Mouse (Mus musculus) ovary, postnatal 10 days (tissue): ENCODE measurements at regions not wholly inside any gene's neighbourhood (a gene's known extent, or its start where the extent isn't known, plus 50 kb on each side); places are given as distances from the start of the nearest gene placed in this dataset.

Source experiments
- DNase-seq: peaks from one replicate; pipeline ENCODE4 v3.0.0; 2022; ENCODE audit warnings: low spot score

DNA sequence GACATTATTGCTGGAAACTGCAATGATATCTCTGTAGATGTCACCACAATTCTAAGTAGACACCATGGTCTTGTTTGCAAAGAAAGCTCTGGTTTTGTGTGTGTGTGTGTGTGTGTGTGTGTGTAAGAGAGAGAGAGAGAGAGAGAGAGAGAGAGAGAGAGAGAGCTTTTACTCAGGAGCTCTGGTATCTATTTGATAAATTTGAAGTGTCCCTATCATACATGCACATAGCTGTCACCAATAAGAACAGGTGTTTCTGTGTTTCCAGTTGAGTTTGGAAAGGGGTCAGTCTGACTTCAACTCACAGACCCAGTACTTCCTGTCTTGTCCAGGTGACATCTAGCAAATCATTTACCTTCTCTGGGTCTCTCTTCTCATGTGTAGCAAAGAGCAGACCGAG lies 169.7 kb upstream of the Serpine2 start:
- no peak for DNase-seq

DNA sequence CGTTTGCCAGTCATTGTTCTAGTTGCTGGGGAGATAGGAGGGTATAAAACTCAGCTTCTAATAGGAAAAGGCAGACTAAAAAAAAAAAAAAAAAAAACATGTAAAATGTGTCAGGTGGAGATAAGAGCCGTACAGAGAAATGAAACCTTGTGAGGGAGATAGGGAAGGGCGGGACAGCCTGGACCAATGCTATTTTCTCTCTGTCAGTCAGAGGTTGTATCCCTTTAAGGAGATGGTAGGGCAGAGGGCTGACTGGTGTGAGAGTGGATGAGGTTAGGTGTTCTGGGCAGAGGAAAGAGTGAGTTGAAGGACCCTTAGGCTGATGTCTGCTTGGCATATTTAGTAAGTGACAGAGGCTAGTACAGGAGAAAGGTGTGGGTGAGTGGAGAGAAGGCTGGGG lies 169.2 kb upstream of the Serpine2 start:
- DNase-seq: no peak

DNA sequence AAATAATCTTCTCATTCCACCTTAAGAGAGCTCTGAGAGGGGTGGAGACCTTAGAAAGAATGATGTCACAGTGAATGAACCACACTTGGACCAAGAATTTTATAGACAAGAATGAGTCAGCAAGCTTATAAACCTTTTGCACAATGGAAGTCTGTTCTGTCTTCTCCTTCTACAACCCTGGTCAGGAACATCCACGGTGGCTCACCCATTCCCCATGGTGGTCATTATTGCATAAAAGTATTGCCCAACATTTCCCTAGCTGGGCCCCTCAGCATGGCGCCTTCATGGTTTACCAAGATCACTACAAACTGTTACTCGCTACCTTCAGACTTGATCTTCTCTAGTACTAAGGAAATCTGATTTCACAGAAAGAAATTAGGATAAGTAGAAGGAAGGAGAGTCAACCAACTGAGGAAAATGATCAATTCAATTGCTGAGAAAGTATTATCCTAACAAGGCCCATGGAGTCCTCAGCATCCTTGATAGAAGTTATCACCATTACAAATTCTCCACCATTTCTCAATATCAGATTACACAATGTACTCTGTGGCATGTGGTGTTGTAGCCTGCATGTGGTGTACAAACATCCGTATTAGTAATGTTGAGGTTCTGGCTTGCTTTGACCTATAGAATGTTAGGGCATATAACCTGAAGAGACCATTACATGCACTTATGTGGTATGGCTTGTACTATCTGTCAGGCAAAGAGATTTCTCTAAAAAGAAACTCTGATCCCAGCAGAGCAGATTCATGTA lies 165.1 kb upstream of the Serpine2 start:
- DNase-seq: no peak

DNA sequence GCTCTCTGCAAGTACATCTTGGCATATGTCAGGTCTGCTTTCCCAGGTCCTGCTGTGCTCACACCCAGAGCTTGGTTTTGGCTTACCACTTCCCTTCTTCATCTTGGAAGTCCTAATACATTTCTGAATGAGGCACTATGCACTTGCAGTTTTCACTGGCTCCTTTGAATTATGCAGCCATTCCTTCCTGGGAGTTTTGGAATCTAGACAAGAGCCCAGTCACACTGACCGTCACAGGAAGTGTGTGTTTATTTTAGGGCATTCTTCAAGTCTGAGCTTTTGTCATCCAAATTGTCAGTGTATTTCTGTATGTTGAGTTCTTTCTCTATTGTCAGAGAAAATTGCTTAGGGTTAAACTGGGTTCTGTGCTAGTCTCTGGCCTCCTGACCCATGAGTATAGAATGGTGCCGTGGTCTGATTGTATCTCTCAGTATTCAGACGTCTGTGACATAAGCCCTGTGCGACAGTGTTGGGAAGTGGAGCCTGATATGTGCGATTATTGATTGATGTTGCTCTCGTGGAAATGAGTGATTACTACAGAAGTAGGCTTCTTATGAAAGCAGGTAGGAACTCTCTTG lies 162.6 kb upstream of the Serpine2 start:
- no peak for DNase-seq

DNA sequence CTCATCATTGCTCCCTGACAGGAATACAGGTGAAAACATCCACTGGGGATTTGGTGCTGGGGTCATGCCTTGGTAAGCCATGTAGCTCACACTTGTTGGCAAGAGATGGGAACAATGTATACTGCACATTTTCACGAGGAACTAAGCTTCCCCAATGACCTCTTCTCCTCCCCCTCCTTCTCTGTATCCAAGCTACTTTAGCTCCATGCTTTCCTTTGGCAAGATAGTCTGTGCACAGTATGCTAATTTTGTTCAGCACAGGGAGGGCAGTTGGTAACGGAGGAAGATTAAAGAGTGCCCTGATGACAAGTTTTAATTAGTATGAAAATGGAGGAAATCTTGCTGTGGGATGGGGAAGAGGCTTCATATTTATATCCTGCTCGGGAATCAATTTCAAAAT lies 160.9 kb upstream of the Serpine2 start:
- no peak for DNase-seq

DNA sequence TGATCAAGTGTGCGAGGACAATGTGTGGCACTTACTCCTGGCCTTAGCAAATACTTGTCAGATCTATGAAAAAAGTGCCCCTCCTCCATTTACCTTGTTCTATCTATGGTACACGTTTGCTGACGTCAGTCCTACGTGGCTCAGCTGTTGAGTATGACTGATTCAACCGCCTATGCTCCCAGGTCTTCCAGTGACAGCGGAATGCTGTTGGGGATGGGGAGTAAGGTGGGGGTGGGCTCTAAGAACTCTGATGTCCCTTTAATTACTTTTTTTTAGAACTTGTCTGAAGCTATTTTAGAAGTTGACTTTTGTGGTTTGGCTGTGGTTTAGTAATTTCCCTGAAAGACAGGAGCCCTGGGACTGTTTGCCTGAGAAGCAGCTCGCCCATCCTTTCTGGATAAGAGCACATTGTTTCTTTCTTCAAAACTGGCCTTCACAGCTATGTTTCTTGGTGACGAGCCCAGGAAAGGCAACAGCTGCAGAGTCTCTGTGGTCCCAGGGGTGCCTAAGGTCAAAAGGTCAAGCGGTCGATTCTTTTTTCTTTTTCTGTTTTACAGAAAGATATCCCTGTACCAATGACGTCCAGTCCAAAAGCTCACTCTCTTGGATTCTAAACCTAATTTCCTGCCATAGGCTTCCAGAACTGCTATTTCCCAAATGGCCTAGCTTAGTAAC lies 157.5 kb upstream of the Serpine2 start:
- peak; percentile 13 for DNase-seq

DNA sequence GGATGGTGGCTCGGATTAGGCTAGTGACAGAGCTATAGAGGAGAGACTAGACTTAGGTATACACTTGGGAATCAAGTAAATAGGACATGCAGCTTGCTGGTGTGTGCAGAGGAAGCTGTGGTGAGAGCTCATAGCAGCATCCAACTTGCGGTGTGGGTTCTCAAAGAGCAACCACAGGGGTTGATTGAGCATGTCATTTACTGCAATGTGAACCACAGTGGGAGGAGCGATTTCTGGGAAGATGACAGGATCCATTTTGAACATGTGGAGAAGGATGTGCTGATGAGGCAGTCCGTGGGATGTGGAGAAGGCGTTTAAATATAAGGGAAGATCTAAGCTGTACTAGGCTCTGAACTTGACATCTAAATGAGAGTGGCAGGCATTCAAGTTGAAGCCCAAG lies 154.5 kb upstream of the Serpine2 start:
- no peak for DNase-seq

DNA sequence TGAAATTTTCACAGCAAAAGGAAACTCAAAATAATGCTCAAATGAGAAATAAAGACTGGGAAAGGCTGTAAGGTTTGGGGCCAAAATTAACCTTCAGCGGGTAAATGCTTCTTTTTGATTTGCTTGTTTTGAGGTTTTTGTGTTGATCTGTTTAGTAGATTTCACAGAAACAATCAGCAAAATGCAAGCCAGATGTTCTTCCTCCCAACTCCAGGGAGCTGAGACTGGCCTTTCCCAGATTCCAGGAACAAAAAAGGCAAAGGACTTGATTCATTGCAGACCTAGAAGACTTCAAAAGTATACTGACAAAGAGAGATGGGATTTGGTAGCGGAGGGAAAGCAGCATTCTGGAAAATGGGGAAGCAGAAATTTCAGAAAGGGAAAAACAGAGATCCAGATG lies 153.6 kb upstream of the Serpine2 start:
- no peak for DNase-seq

DNA sequence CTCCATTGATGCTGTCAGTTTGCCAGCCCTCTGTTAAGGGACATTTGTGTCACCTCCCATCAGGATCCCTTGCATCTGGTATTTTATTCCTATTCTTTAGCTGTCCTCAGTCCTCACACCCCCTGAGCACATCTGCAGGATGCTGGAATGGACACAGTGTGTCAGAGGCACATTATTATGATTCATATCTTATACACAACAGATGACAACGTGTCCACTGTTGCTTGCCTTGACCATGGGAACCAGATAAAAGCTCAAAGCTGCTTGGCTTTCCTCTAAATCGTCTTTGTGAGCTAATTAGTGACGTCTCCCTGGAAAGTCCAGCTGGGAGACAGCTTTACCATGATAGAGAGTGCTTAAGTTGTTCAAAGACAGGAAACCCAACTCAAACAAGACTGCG lies 149.7 kb upstream of the Serpine2 start:
- no peak for DNase-seq

DNA sequence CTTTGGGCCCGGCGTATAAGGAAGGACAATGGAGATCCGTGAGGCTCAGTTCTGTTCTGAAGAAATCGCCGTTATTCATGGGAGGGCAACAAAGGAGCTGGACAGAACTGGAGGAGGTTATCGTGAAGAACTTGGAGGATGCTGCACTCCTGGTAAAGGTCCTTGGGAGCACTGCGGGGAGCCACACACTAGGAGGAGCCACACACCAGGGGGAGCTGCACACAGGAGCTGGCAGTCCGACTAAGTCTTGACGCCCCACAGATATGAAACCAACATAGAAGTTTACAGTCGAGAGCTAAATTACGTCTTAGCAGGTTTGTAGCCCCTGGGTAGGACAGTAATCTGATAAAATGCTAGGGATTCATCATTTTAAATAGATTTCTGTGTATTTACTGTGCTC lies 138.1 kb upstream of the Serpine2 start:
- DNase-seq: no peak

DNA sequence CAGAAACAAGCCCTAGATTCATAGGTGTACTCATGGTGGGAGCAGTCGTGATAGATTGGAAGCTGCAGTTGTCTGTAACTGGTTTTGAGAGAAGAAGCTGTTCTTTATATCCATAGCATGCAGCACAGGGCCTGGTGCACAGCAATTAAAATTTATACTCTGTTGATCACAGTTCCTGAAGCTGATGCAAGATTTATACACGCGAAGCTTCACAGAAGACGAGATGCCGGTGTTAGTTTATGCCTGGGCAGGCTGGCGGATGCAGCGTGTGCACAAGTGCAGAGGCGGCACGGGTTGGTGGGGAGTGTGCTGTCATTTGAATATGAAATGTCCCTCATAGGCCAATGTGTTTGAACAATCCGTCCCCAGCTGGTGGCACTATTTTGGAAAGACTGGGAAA lies 136.9 kb upstream of the Serpine2 start:
- DNase-seq: no peak

DNA sequence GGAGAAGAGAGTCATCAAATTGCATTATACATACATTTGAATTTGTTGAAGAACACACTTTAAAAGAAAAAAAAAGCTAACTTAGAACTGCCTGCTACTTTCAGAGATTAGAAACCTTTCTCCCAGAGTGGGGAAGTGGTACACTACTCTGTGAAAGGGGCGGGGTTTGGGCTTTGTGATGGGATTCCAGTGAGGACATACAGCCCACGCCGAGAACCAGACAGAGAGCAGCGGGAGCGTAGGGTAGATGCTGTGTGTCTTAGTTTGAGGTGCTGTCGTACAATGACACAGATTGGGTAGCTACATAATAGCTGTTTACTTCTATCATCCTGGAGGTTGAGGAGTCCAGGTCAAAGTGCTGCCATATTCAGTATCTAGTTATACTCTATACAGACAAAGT lies 136.5 kb upstream of the Serpine2 start:
- DNase-seq: no peak

DNA sequence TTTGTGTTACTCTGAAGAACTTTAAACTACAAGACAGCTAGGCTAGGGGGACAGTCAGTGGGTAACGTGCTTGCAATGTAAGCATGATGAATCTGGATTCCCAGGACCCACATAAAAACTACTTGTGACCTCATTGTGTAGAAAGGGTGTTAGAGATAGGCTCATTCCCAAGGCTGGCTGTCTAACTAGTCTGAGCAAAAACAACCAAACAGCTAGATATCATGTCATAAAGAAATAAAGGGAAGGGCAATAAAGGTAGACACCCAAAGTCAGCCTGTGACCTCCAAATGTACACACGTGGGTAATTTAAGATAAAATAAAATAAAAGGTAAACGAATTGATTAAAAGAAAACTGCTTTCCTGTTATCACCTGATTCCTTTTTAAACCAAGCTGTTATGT lies 123.7 kb upstream of the Serpine2 start:
- DNase-seq: no peak

DNA sequence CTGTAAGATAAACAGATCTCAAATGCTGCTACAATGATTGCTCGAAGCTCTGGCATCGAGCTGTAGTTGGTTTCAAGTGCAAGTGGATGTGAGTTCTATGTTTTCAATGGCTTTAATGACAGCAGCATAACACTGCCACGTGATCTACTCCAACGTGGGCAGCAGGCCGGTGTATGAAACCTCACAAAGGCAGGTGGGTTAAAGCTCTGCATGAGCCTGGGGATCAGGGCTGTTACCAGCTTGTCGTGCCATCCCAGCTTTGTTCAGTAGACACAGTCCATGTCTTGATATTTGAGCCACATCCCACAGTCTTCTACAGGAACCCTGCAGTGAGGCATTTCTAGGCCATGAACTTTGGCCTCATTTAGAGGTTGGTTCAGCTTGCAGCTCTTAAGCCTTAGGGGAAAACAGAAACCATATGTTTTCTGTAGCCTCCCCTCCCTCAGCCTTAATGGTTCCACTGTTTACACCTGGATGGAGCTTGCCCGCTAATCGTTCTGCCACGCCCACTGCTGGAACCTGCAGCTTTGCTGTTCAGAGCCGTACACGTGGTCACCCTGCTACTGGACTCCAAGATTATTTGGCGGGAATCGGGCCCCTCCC lies 121.8 kb upstream of the Serpine2 start:
- DNase-seq: no peak

DNA sequence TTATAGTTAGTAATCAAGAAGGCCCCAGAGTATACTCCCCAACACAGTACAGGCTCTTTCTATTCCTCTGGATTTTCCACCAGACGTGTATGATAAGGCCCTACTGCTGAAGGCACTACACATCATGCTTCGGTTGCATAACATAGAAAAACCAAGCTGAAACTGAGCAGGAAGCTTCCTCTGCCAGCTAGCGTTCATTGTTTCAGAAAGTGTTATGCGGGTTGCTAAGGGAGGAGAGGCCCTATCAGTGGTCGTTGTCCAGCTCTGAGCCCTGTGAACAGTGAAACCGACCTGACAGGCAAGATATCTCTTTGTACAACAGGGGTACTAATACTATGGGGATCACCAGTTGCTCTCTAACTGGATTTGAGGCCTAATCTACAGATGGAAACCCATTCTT lies 118.9 kb upstream of the Serpine2 start:
- no peak for DNase-seq

DNA sequence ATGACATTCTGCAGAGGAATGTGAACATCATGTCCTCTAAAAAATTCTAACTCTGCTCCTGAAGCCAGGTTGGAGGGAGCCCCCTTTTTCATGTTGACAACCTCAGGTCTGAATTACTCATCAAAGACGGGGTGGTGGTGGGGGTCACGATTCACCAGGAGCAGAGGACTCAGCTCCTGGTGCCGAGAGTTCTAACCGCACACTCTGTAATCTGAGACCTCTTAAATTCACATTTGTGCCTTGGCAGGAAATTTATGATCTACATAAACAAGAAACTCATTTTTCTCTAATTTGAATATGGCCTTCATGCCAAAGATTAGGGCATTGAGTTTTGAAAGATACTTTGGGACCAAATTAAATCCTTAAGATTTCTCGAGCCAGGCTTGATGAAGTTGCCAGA lies 117.2 kb upstream of the Serpine2 start:
- DNase-seq: no peak

DNA sequence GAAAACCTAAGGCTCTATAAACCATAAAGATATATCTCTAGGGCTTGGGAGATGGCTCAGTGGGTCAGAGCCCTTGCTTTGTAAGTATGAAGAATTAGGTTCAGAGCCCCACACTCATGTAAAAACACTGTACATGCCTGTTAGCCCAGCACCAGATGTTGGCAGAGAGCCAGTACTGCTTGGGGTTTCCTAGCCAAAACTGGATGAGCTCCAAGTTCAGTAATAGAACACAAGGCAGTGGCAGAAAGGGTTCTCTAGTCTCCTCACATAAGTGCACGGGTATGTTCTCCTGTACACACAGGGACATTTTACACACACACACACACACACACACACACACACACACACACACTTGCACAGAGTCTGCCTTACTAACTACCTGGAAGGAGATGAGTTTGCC lies 95.1 kb upstream of the Serpine2 start:
- DNase-seq: no peak

DNA sequence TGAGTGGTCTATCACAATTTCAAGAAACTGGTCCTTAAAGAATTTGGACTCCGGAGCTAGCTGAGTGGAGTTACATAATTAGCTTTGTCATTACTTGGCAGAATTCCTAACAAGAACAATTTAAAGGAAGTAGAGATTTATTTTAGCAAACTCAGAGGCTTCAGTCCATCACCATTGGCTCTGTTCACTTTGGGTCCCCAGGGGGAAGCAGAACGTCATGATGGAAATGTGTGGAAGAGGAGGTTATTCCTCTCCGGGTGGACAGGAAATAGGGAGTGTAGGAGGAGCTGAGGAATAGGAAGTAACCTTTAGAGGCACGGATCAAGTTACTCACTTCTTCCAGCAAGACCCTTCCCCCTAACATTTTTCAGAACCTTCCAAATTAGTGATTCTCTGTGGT lies 83.3 kb upstream of the Serpine2 start:
- no peak for DNase-seq

DNA sequence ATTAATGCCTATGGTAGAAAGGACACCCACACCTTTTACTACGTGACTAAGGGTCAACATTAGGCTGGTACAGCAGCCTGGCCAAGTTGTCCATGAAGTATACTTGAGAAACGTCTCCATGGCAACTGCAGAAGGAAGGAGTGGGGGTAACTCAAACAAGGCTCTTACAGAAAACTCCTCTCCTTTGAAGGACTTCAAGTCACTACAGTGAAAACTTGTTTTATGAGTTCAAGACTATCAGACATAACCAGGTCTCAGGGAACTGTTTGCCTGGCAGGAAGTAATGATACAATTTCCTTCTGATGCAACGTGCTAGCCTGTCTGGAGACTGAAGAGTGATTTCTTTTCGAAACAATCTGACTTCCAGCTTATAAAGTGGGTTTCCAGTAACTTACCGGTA lies 71.5 kb upstream of the Serpine2 start:
- DNase-seq: no peak

DNA sequence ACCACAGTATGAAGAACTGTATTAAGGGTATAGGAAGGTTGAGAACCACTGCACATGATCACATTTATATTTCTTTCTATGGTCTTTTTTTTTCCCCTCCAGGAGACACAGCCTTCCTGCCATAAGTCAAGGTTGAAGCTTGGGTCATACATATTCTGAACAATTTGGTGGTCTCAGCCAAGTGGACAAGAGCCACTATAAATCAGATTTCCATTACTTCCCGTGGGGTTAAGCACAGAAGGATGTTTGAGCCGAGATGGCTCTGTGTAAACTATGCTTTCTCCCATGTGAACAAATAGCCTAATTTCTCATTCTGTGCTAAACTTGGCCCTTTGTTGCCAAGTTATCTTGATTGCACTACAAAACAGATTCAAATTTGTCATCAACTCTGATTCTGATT lies 66.8 kb upstream of the Serpine2 start:
- no peak for DNase-seq

DNA sequence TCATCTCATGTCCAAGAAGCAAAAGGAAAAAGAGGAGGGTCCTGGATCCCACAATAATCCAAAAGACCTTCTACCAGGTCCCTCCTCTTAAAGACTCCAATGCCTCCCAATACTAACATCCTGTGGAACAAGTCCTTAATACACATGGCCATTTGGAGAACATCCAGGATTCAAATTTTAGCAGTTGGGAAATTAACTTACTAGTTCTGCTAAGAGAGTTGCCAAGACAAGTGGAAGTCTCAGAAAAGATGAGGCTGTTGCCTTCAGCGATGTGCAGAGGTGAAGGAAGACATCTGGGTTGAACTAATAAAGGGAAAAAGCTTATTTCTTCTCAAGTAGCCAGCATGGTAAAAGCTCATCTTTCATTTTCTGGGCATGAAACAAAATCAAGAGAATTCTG lies 64.8 kb upstream of the Serpine2 start:
- DNase-seq: no peak

DNA sequence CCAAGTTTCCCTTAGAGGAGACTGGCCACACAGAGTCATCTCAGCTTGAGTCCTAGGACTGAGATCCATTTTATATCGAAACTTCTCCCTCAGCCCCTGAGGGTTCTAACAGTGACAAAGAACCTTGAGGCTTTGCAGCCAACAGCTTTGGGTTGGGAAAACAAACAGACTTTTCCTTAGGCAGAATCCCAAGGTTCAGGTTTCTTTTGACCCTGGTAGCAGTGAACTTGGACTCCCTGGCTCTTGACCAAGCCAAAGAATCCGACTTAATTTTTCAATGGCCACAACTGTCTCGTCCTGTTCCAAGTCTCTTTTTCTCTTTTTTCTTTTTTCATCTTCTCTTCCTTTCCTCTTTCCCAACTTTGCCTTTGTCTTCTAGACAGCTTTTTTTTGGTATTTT lies 60.9 kb upstream of the Serpine2 start:
- no peak for DNase-seq

DNA sequence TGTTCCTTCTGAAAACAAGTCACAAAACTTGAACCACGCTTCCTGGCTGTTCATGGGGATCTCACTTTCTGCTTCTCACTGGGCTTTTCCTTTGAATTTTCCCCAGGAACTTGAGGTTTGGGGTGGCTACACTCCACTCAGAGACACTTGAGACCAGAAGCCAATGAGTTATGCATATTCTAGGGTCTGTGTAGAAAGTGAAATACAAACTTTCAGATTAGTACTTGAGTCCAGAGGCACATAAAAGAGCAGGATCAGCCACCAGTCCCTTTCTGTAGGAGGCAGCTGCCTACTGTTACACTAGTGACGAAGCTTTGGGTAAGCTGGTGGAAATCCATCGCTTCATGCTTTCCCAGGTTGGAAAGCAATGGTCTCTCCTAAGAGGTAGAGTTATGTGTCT lies 60.4 kb upstream of the Serpine2 start:
- no peak for DNase-seq
